Mouse (Mus musculus) kidney, postnatal 0 days (tissue): Measurements from ENCODE around the gene Lhx1. TPM values are rescaled to one million over a fixed set of nuclear protein-coding genes. Genes with fewer than 3 reads are reported as not detected.
A peak's percentile ranks its signal among the peaks of the same experiment; 100 is the strongest.

Source experiments
- ATAC-seq: fragments of 200-750 bp; cut with Nextera tagmentation; replicated peaks from 2 replicates; pipeline ENCODE4 v1.8.0; 2017; ENCODE audit warnings: low read depth, moderate number of reproducible peaks, moderate TSS enrichment, moderate library complexity; ENCODE audit not compliant: low FRiP score
- DNase-seq: peaks from one replicate; pipeline ENCODE4 v3.0.0-alpha.2; 2016; ENCODE audit warnings: low spot score
- H3K27ac ChIP-seq: fragments of 300-500 bp; sonication (generic); 2 replicates; pipeline ENCODE4 v1.5.1; 2014; ENCODE audit warnings: mild to moderate bottlenecking
- H3K27me3 ChIP-seq: fragments of 300-500 bp; sonication (generic); 2 replicates; pipeline ENCODE4 v1.6.1; 2014; ENCODE audit warnings: low read length, mixed read lengths; ENCODE audit not compliant: insufficient read depth
- H3K36me3 ChIP-seq: fragments of 300-500 bp; sonication (generic); 2 replicates; pipeline ENCODE4 v1.6.1; 2014; ENCODE audit warnings: low read length, mixed read lengths; ENCODE audit not compliant: insufficient read depth
- H3K4me1 ChIP-seq: fragments of 300-500 bp; sonication (generic); replicated peaks from 2 replicates; pipeline ENCODE4 v1.6.1; 2014; ENCODE audit warnings: antibody characterized with exemption, low read length, mixed read lengths; ENCODE audit not compliant: insufficient read depth
- H3K4me2 ChIP-seq: fragments of 300-500 bp; sonication (generic); 2 replicates; pipeline ENCODE4 v1.6.1; 2014; ENCODE audit warnings: mild to moderate bottlenecking, low read length, moderate library complexity, mixed read lengths
- H3K4me3 ChIP-seq: fragments of 300-500 bp; sonication (generic); replicated peaks from 2 replicates; pipeline ENCODE4 v1.5.1; 2014; ENCODE audit warnings: low read depth, low read length
- H3K9ac ChIP-seq: fragments of 300-500 bp; sonication (generic); 2 replicates; pipeline ENCODE4 v1.6.1; 2014; ENCODE audit warnings: low read depth, low read length
- H3K9me3 ChIP-seq: fragments of 300-500 bp; sonication (generic); replicated peaks from 2 replicates; pipeline ENCODE4 v1.6.1; 2016; ENCODE audit warnings: low read length, inconsistent platforms, mixed read lengths
- CTCF ChIP-seq: IDR thresholded peaks from 2 replicates; pipeline ENCODE4 v1.5.1; 2016; ENCODE audit warnings: antibody characterized with exemption, low read depth, mild to moderate bottlenecking, moderate library complexity
- WGBS: fragments of 180-500 bp; shearing (Covaris S2); extraction: QIAGEN DNeasy Blood & Tissue Kit; methylation state at CpG from one replicate; pipeline ENCODE4 v1.1.7; 2014; 5-methylcytosine and 5-hydroxymethylcytosine counted together
- polyA plus RNA-seq: library from polyadenylated mRNA; unstranded; fragments of >200 nt; fragmentation: Nextera tagmentation; extraction: Ambion mirVana; gene quantifications from 2 replicates; pipeline ENCODE4 v1.2.1, GENCODE M21; 2015

The Lhx1 gene
- polyA plus RNA-seq, result 25.3 and 28.9 TPM in 2 replicates

DNA sequence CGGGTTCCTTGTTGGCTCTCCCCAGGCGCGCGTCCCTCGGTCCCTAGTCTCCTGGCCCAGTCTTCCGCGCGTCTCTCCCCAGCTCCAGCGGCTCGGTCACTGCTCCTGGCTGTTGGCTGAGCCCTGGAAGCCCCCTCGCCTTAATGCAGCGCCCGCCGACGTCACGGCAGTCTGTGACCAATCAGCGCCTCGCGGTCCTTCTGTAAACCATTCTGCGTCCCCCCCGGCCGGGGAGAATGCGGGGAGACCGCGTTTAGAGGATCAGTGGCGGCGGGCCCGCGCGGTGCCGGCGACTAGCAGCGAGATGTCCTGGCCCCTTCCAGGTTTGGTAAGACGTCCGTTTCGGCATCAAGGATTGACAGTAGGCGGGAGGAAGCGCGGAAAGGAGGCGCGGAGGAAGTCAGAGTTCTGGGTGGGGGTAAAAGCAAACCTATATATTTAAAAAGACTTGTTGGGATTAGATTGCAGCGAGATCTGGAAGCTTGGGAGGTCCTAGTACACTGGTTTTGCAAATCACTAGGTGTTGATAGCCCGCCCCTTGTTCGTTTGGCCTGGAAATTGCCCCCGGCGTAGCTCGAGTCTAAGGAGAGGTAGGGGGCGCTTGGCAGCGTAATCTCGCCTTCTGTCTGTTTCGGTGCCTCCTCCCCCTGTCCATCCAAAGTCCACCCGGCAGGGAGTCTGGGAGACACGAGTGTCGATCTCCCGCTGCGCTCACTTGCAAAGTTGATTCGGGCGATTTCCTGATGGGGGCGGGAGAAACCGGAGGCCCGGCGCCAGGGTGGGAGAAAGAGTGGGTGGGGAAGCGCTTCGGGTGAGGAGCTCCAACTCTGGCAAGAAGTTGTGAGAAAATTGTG is at the start of gene Lhx1:
Lhx1 (minus strand) TSS at position 115 of the 854 bp plus-strand sequence.
- Histone ChIP-seq H3K4me3 (peak within 1 kb of the TSS; percentile 58), H3K4me1 (peaks cover 12% of the 10 kb centered on the region), H3K27me3 (peaks cover 50% of the 10 kb centered on the region), H3K27ac (peak within 1 kb of the TSS; percentile 74), H3K4me2 (peak within 1 kb of the TSS; percentile 63), H3K36me3 (no peaks in the 10 kb centered on the region), H3K9me3 (no peaks in the 10 kb centered on the region), H3K9ac (peak within 1 kb of the TSS; percentile 72)
- ATAC-seq, result peak; percentile 72
- peak; percentile 66 for DNase-seq
- TF ChIP-seq CTCF, result peak; percentile 39
- under 1% methylated on average over 64 of the region's 64 CpGs for WGBS

DNA sequence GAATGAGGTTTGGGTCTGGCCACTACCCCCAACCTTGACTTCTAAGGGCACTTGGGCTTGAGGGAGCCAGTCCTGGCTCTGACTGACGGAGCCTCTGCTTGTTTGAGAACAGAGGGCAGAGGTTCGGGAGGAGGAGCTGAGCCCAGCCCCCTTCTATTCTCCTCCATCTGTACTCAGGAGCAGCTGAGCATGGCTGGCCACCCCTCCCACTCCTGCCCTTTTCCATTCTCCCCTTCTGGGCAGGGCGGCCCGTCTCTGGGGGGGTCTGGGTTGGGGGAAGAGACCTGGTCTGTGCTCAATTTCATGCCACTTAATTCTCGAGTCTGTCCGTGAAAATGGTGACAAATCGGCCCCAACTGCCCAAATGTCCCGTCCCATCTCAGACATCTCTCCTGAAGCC is 49.5 kb upstream of the Lhx1 start:
- Histone ChIP-seq H3K36me3 (no peaks in the 10 kb centered on the region), H3K4me1 (no peaks in the 10 kb centered on the region), H3K4me3 (no peak overlapping the region), H3K9me3 (no peaks in the 10 kb centered on the region), H3K9ac (no peak overlapping the region), H3K27me3 (no peaks in the 10 kb centered on the region), H3K27ac (no peak overlapping the region), H3K4me2 (no peak overlapping the region)
- TF ChIP-seq CTCF, result no peak
- ATAC-seq (no peak), DNase-seq (no peak)
- 28% methylated on average over 8 of the region's 8 CpGs for WGBS

DNA sequence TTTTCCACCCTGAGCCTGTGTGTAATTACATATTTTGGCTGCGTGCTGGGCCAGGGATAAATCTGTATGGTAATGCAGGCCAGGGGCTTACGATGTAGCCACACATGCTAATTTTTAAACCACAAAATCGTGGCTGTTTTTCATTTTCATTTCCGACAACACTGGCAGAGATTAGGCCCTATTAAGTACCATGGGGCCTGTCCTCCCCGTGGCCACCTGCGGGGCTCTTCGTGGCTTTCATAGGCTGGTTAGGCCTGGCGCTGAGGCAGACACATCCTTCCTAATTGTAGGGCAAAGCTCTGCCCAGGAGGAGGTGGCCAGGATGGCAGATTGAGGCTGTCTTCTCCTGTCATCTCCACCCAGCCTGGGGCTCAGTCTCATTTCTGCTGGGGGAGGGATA is 48.3 kb upstream of the Lhx1 start:
- no peak overlapping the region for H3K9ac ChIP-seq
- 0 out of 2 replicates have a peak, but pooled peaks cover under 1% of the 10 kb centered on the region for H3K4me1 ChIP-seq
- WGBS, result 73% methylated on average over 8 of the region's 8 CpGs
- no peak overlapping the region for H3K4me3 ChIP-seq
- H3K4me2 ChIP-seq, result no peak overlapping the region
- no peak for ATAC-seq
- H3K27ac ChIP-seq, result no peak overlapping the region
- no peaks in the 10 kb centered on the region for H3K9me3 ChIP-seq
- no peaks in the 10 kb centered on the region for H3K27me3 ChIP-seq
- no peak for DNase-seq
- H3K36me3 ChIP-seq, result no peaks in the 10 kb centered on the region
- no peak for TF ChIP-seq CTCF

DNA sequence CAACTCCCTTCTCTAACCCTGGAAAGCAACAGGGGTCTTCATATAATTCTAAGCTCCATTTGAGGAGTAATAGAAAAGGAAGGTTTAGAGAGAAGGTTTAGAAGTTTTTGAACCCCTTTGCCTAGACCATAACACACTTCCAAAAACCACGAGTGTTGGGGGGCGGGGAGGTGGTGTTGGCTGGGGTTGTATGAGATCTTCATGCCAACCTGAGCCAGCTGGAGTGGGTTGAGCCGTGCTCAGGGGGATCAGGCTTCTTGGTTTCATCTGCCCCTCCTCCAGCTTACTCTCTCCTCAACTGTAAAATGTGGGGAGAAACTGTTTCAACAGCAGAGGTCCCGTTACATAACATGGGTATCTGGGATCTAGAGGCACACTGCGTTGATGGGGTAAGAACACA is 45.5 kb upstream of the Lhx1 start:
- WGBS, result 66% methylated on average over 5 of the region's 5 CpGs
- Histone ChIP-seq H3K4me3 (no peak overlapping the region), H3K36me3 (no peaks in the 10 kb centered on the region), H3K9me3 (no peaks in the 10 kb centered on the region), H3K4me1 (0 out of 2 replicates have a peak, but pooled peaks cover 5% of the 10 kb centered on the region), H3K27ac (no peak overlapping the region), H3K9ac (no peak overlapping the region), H3K4me2 (no peak overlapping the region), H3K27me3 (no peaks in the 10 kb centered on the region)
- no peak for ATAC-seq
- TF ChIP-seq CTCF, result no peak
- no peak for DNase-seq

DNA sequence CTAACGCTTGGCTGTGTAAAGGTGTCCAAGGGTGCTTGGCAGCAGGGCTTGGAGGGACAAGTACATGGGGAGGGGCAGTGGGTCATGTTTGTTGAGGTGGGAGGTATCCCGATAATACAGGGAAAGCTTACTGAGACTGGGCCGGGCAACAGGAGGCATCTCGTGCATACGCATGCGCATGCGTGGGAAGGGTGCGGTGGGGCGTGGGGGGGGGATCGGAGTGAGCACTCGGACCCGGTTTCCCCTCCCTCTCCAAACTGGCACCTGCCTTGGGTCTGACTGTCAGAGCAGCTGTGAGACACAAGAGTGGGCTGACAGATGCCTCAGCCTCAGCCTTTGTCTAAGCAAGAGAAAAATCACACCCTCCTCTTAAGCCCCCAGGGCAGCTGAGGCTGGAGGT is 45.1 kb upstream of the Lhx1 start:
- H3K4me1 ChIP-seq, result 0 out of 2 replicates have a peak, but pooled peaks cover 5% of the 10 kb centered on the region
- no peak overlapping the region for H3K9ac ChIP-seq
- TF ChIP-seq CTCF, result no peak
- no peak overlapping the region for H3K4me2 ChIP-seq
- no peaks in the 10 kb centered on the region for H3K27me3 ChIP-seq
- DNase-seq (no peak), ATAC-seq (no peak)
- no peaks in the 10 kb centered on the region for H3K36me3 ChIP-seq
- no peak overlapping the region for H3K4me3 ChIP-seq
- 52% methylated on average over 12 of the region's 12 CpGs for WGBS
- no peak overlapping the region for H3K27ac ChIP-seq
- no peaks in the 10 kb centered on the region for H3K9me3 ChIP-seq

DNA sequence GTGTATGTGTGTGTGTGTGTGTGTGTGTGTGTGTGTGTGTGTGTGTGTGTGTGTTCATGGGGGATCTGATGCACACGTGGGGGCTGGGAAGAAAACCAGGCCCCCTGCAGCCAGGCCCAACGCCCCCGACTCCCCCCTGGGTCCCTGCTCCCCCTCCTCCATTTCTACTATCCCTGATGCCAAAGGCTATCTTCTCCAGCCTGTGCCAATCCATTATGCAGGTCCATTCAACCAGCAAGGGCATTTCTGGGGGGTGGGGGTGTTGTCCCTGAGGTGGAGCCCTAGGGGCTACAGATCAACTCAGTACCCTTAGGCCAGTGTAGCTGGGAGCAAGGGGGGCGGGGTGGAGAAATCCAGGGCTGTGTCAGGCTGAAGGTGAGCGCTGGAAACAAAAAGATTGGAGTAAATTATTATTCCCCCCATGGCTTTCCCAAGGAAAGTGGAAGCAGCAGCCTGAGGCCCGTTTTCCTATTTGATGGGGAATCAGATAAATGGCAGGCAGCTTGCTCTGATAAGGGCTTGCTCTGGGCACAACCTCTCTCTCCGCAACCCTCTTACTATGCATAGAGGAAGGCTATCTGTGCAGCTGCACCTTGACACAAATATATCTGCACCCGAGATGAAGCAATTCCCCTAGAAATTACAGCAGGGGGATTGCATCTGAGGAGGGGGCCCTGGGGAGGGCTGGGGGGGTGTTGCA is 43.9 kb upstream of the Lhx1 start:
- Histone ChIP-seq H3K4me3 (no peak overlapping the region), H3K4me1 (0 out of 2 replicates have a peak, but pooled peaks cover 5% of the 10 kb centered on the region), H3K27me3 (no peaks in the 10 kb centered on the region), H3K27ac (no peak overlapping the region), H3K4me2 (no peak overlapping the region), H3K9me3 (no peaks in the 10 kb centered on the region), H3K9ac (no peak overlapping the region), H3K36me3 (no peaks in the 10 kb centered on the region)
- ATAC-seq, result no peak
- 44% methylated on average over 8 of the region's 8 CpGs for WGBS
- TF ChIP-seq CTCF, result no peak
- DNase-seq, result no peak
